Mouse (Mus musculus): ENCODE measurements around the gene Aif1.

Aif1 gene

GRCm38 (mm10) chr17:35175968-35176367 lies at the start of gene Aif1:
Aif1 (minus strand) TSS chr17:35176068.
- no peak for DNase-seq (ENCODE audit: extremely low spot score, low spot score)

GRCm38 (mm10) chr17:35225456-35225855 lies 49.6 kb upstream of the Aif1 start:
- DNase-seq (ENCODE audit: extremely low spot score, low spot score) = no peak

- DNase-seq (ENCODE audit: extremely low spot score, low spot score) = no peak
These were observed 48.8 kb upstream of the Aif1 start for GRCm38 (mm10) chr17:35224641-35225040.

GRCm38 (mm10) chr17:35222299-35222698 lies 46.4 kb upstream of the Aif1 start:
- DNase-seq (ENCODE audit: extremely low spot score, low spot score) = no peak

GRCm38 (mm10) chr17:35220156-35220952 lies 44.5 kb upstream of the Aif1 start, which contains the start of gene Gm16181:
Gm16181 (plus strand) TSS chr17:35220834.
- no peak for DNase-seq (ENCODE audit: extremely low spot score, low spot score)

- no peak for DNase-seq (ENCODE audit: extremely low spot score, low spot score)
These were observed 43.8 kb upstream of the Aif1 start for GRCm38 (mm10) chr17:35219601-35220041.

GRCm38 (mm10) chr17:35218516-35219193 lies 42.8 kb upstream of the Aif1 start:
- no peak for DNase-seq (ENCODE audit: extremely low spot score, low spot score)

GRCm38 (mm10) chr17:35213071-35213470 lies 37.2 kb upstream of the Aif1 start:
- DNase-seq (ENCODE audit: extremely low spot score, low spot score) = no peak

- no peak for DNase-seq (ENCODE audit: extremely low spot score, low spot score)
These were observed 34.7 kb upstream of the Aif1 start for GRCm38 (mm10) chr17:35210593-35210992.

- DNase-seq (ENCODE audit: extremely low spot score, low spot score) = no peak
These were observed 34.1 kb upstream of the Aif1 start for GRCm38 (mm10) chr17:35209785-35210535.

- no peak for DNase-seq (ENCODE audit: extremely low spot score, low spot score)
These were observed 29.5 kb upstream of the Aif1 start for GRCm38 (mm10) chr17:35205380-35205769.

- DNase-seq (ENCODE audit: extremely low spot score, low spot score) = no peak
These were observed 28.9 kb upstream of the Aif1 start, which contains the start of gene Lta for GRCm38 (mm10) chr17:35204494-35205379. Lta (minus strand) TSS chr17:35205351.

- no peak for DNase-seq (ENCODE audit: extremely low spot score, low spot score)
These were observed 26.6 kb upstream of the Aif1 start for GRCm38 (mm10) chr17:35202442-35202841.

GRCm38 (mm10) chr17:35201787-35202186 lies 25.9 kb upstream of the Aif1 start, which contains the start of gene Tnf:
Tnf (minus strand) TSS chr17:35202007.
- no peak for DNase-seq (ENCODE audit: extremely low spot score, low spot score)

GRCm38 (mm10) chr17:35201128-35201527 lies 25.3 kb upstream of the Aif1 start:
- no peak for DNase-seq (ENCODE audit: extremely low spot score, low spot score)

- no peak for DNase-seq (ENCODE audit: extremely low spot score, low spot score)
These were observed 24.5 kb upstream of the Aif1 start for GRCm38 (mm10) chr17:35200398-35200797.

GRCm38 (mm10) chr17:35198946-35199345 lies 23.1 kb upstream of the Aif1 start:
- no peak for DNase-seq (ENCODE audit: extremely low spot score, low spot score)

- DNase-seq (ENCODE audit: extremely low spot score, low spot score) = no peak
These were observed 22.2 kb upstream of the Aif1 start for GRCm38 (mm10) chr17:35198029-35198428.

- DNase-seq (ENCODE audit: extremely low spot score, low spot score) = no peak
These were observed 21.3 kb upstream of the Aif1 start for GRCm38 (mm10) chr17:35197126-35197525.

- no peak for DNase-seq (ENCODE audit: extremely low spot score, low spot score)
These were observed 20.4 kb upstream of the Aif1 start for GRCm38 (mm10) chr17:35196321-35196641.
